Mouse (Mus musculus): ENCODE data around the gene Prkag2.

DNA sequence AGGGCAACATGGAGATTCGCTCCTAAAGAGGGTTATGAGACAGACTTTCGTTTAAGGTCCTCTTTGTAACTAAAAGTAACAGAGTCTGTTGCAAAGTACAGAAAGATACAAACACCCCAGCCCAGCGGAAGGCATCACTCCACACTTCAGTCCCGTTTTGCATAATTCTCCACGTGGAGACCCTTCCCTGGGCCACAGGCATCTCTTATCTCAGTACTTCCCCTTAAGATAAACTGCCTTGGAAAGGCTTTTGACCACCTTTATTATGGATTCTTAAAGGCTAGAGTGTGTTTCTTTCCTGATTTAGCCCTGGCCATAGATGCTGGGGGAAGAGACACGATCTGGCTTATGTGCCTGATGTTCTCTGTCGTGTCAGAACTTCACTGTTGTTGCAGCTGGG is 59.5 kb downstream of the Prkag2 start:
- TF ChIP-seq POLR2A (IDR thresholded peaks at IDR 0.05; ENCODE audit: borderline replicate concordance, extremely low read depth, low read depth, low read length) (no peak), CTCF (IDR thresholded peaks at IDR 0.05; ENCODE audit: insufficient read depth, low read length) (no peak)
